Mouse (Mus musculus) E14TG2a.4 (cell line): ENCODE results near the gene Ugt1a1.

Experiments
- H3K27me3 ChIP-seq: 2 replicates; pipeline ENCODE4 v1.6.1; 2014; ENCODE audit warnings: low read length, control low read depth; ENCODE audit not compliant: insufficient read depth
- H3K36me3 ChIP-seq: 2 replicates; pipeline ENCODE4 v1.6.1; 2014; ENCODE audit warnings: low read length, control low read depth; ENCODE audit not compliant: insufficient read depth
- H3K4me1 ChIP-seq: replicated peaks from 2 replicates; pipeline ENCODE4 v1.6.1; 2014; ENCODE audit warnings: low read depth, low read length, control low read depth
- H3K4me3 ChIP-seq: replicated peaks from 2 replicates; pipeline ENCODE4 v1.5.1; 2014; ENCODE audit warnings: mild to moderate bottlenecking, low read length
- H3K9me3 ChIP-seq: 2 replicates; pipeline ENCODE4 v1.6.1; 2014; ENCODE audit warnings: low read length, control low read depth
- CTCF ChIP-seq: conservative IDR thresholded peaks from 2 replicates; pipeline ENCODE4 v1.5.1; 2014; ENCODE audit warnings: low read length
- NANOG ChIP-seq: IDR thresholded peaks from 2 replicates; pipeline ENCODE4 v1.6.1; 2014; ENCODE audit warnings: borderline replicate concordance, low read length, mixed read lengths
- POU5F1 ChIP-seq: IDR thresholded peaks from 2 replicates; pipeline ENCODE4 v1.6.1; 2014; ENCODE audit warnings: low read length, borderline replicate concordance

Gene Ugt1a1

GRCm38 (mm10) chr1:88200456-88200855, 11.3 kb upstream of the Ugt1a1 start, which contains the start of gene Ugt1a2:
Gene Ugt1a2 (plus strand): TSS chr1:88200601.
- peaks cover 44% of the 10 kb centered on the region for H3K27me3 ChIP-seq
- H3K9me3 ChIP-seq = 0 out of 2 replicates have a peak, but pooled peaks cover 6% of the 10 kb centered on the region
- TF ChIP-seq NANOG (no peak), CTCF (no peak), POU5F1 (no peak)
- peaks cover 4% of the 10 kb centered on the region for H3K4me1 ChIP-seq
- H3K36me3 ChIP-seq = no peaks in the 10 kb centered on the region
- H3K4me3 ChIP-seq = no peak within 1 kb of the TSS

- no peaks in the 10 kb centered on the region for H3K36me3 ChIP-seq
- H3K27me3 ChIP-seq = peaks cover 59% of the 10 kb centered on the region
- H3K9me3 ChIP-seq = peaks cover 26% of the 10 kb centered on the region
- TF ChIP-seq NANOG = no peak
- TF ChIP-seq CTCF = no peak
- TF ChIP-seq POU5F1 = no peak
- H3K4me3 ChIP-seq = peak within 1 kb of the TSS; percentile 73
- peaks cover 4% of the 10 kb centered on the region for H3K4me1 ChIP-seq
These were observed 6.4 kb upstream of the Ugt1a1 start, which contains the start of gene Dnajb3 for GRCm38 (mm10) chr1:88205294-88205922. Gene Dnajb3 (minus strand): TSS chr1:88205782.

DNA sequence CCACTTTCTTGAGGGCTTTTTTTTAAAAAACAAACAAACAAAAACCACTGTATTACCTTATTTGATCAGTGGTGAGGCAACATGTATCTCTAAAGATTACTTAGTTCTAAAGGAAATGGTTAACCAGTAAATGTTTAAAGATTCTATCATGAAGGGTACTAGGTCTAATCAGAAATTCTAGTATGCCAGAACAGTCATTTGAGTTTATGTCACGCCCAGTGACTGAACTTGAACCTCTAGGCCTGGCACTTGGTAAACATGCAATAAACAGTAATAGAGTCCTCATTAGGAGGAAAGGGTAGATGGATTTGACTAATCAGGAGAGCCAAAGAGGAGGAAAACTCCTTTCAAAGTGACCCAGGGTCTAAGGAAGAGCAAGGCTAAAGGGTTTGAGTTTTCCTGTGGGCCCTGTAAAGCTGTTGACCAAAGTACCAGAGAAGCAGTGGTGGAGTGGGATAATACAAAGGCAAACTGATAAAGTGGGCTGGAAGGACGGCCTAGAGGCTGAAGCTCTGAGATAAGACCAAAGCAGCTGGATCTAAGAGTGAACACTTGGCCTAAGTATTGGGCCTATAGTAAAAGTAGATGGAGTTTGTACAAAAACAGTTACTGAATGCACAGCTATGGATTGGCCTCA, 4.8 kb upstream of the Ugt1a1 start:
- TF ChIP-seq CTCF (no peak), NANOG (no peak)
- H3K36me3 ChIP-seq = no peaks in the 10 kb centered on the region
- H3K27me3 ChIP-seq = peaks cover 50% of the 10 kb centered on the region
- peaks cover 4% of the 10 kb centered on the region for H3K4me1 ChIP-seq
- no peak overlapping the region for H3K4me3 ChIP-seq
- H3K9me3 ChIP-seq = peaks cover 26% of the 10 kb centered on the region

DNA sequence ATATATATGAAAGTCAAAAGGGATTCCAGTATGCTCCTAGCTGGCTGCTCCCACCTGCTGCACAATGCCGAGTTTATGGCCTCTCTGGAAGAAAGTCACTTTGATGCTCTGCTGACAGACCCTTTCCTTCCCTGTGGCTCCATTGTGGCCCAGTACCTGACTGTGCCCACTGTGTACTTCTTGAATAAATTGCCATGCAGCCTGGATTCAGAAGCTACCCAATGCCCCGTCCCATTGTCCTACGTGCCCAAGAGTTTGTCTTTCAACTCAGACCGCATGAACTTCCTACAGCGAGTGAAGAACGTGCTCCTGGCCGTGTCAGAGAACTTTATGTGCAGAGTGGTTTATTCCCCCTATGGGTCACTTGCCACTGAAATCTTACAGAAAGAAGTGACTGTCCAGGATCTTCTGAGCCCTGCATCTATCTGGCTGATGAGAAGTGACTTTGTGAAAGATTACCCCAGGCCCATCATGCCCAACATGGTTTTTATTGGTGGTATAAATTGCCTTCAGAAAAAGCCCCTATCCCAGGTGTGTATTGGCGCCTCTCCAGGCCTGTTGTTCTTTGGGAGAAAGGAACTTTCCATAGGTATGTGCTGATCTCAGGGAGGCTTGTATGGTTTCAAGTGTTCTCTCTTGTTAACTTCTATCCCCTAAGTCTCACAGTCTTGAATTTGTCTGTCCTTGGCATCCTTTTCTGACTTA, 734 bp downstream of the Ugt1a1 start:
- peaks cover 10% of the 10 kb centered on the region for H3K9me3 ChIP-seq
- 0 out of 2 replicates have a peak, but pooled peaks have one; percentile 4 for TF ChIP-seq NANOG
- TF ChIP-seq CTCF = no peak
- no peak for TF ChIP-seq POU5F1
- H3K27me3 ChIP-seq = peaks cover 11% of the 10 kb centered on the region
- no peaks in the 10 kb centered on the region for H3K36me3 ChIP-seq
- H3K4me3 ChIP-seq = no peak overlapping the region
- H3K4me1 ChIP-seq = no peaks in the 10 kb centered on the region

GRCm38 (mm10) chr1:88213061-88213460, 1.3 kb downstream of the Ugt1a1 start:
- Histone ChIP-seq H3K4me1 (no peaks in the 10 kb centered on the region), H3K9me3 (peaks cover 8% of the 10 kb centered on the region), H3K4me3 (no peak overlapping the region), H3K27me3 (peaks cover 7% of the 10 kb centered on the region), H3K36me3 (no peaks in the 10 kb centered on the region)
- TF ChIP-seq CTCF (no peak), POU5F1 (no peak), NANOG (no peak)

DNA sequence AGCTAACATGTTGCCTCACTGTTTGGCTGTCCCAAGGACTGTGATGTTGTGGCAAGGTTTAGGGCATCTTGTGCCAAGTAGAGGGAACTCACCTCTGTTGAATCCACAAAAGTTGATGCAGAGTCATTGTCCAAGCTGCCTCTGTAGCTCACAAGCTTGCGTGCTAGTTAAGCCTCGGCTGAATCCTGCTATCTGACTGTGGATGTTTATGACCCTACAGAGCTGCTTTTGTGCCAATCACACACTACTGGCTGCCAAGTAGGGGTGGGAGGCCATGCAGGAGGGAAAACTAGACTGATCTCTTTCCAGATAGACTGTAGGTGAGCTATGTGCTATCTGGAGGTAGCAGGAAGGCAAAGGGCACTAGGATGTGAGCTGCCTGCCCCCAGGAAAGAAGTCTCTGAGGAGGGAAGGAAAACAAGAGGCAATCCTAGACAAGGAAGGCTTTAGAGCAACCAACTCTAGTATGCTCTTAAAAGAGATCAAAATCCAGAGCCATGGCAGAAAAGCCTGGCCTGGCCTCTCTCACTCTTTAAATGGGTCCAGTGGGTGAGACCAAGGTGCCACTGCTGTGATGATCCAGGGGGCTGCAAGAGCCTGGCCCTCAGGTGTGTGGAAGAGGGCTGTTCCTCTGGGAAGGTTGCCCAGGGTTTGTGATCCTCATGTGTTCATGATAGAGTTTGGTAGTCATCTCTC, 2.2 kb downstream of the Ugt1a1 start:
- no peaks in the 10 kb centered on the region for H3K4me1 ChIP-seq
- H3K4me3 ChIP-seq = no peak overlapping the region
- H3K36me3 ChIP-seq = no peaks in the 10 kb centered on the region
- TF ChIP-seq NANOG = no peak
- no peak for TF ChIP-seq CTCF
- TF ChIP-seq POU5F1 = no peak
- peaks cover 8% of the 10 kb centered on the region for H3K9me3 ChIP-seq
- peaks cover 7% of the 10 kb centered on the region for H3K27me3 ChIP-seq

GRCm38 (mm10) chr1:88214462-88214952, 2.7 kb downstream of the Ugt1a1 start:
- H3K4me3 ChIP-seq = no peak overlapping the region
- H3K4me1 ChIP-seq = no peaks in the 10 kb centered on the region
- H3K9me3 ChIP-seq = peaks cover 8% of the 10 kb centered on the region
- no peak for TF ChIP-seq POU5F1
- no peak for TF ChIP-seq CTCF
- TF ChIP-seq NANOG = no peak
- H3K27me3 ChIP-seq = peaks cover 7% of the 10 kb centered on the region; the same call in 1 of the 2 replicates
- H3K36me3 ChIP-seq = no peaks in the 10 kb centered on the region
